Mouse (Mus musculus): ENCODE measurements at regions not wholly inside any gene's neighbourhood (a gene's known extent, or its start where the extent isn't known, plus 50 kb on each side); places are given as distances from the start of the nearest gene placed in this dataset.
"Not testable (repeated sequence)": the region's sequence is repeated elsewhere in the genome, so short reads cannot be mapped to it uniquely, and the experiment has no call there.

GRCm38 (mm10) chr3:68794380-68795014 is 74.9 kb upstream of the 1110032F04Rik start:
- no peak for DNase-seq

GRCm38 (mm10) chr3:68795641-68796040 is 73.7 kb upstream of the 1110032F04Rik start:
- no peak for DNase-seq

GRCm38 (mm10) chr3:68798408-68798807 is 71.0 kb upstream of the 1110032F04Rik start:
- not testable (repeated sequence) for DNase-seq

- no peak for DNase-seq
Measured at GRCm38 (mm10) chr3:68808866-68809265, 60.5 kb upstream of the 1110032F04Rik start.

GRCm38 (mm10) chr3:68813461-68813860 is 55.9 kb upstream of the 1110032F04Rik start:
- no peak for DNase-seq

- DNase-seq = no peak
Measured at GRCm38 (mm10) chr3:68814011-68814690, 55.2 kb upstream of the 1110032F04Rik start.

GRCm38 (mm10) chr3:68815621-68816020 is 53.8 kb upstream of the 1110032F04Rik start:
- no peak for DNase-seq

GRCm38 (mm10) chr3:68817321-68817720 is 52.1 kb upstream of the 1110032F04Rik start:
- no peak for DNase-seq

Measured in gastrocnemius, postnatal 10 days (tissue).